Mouse (Mus musculus) midbrain, embryonic 12.5 days (tissue): Measurements from ENCODE around the gene Fhl4. TPM values are rescaled to one million over a fixed set of nuclear protein-coding genes. Genes with fewer than 3 reads are reported as not detected.
A peak's percentile ranks its signal among the peaks of the same experiment; 100 is the strongest.

Experiments
- ATAC-seq: fragments of 200-750 bp; cut with Nextera tagmentation; 2 replicates; pipeline ENCODE4 v1.8.0; 2017; ENCODE audit warnings: low read depth, moderate TSS enrichment, moderate library complexity; ENCODE audit not compliant: low FRiP score
- H3K27ac ChIP-seq: fragments of 300-500 bp; sonication (generic); replicated peaks from 2 replicates; pipeline ENCODE4 v1.5.1; 2016; ENCODE audit warnings: mild to moderate bottlenecking
- H3K27me3 ChIP-seq: fragments of 300-500 bp; sonication (generic); 2 replicates; pipeline ENCODE4 v1.6.1; 2016; ENCODE audit warnings: mild to moderate bottlenecking
- H3K36me3 ChIP-seq: fragments of 300-500 bp; sonication (generic); 2 replicates; pipeline ENCODE4 v1.6.1; 2016
- H3K4me1 ChIP-seq: fragments of 300-500 bp; sonication (generic); 2 replicates; pipeline ENCODE4 v1.6.1; 2016
- H3K4me2 ChIP-seq: fragments of 300-500 bp; sonication (generic); replicated peaks from 2 replicates; pipeline ENCODE4 v1.6.1; 2016; ENCODE audit warnings: mild to moderate bottlenecking, moderate library complexity
- H3K4me3 ChIP-seq: fragments of 300-500 bp; sonication (generic); 2 replicates; pipeline ENCODE4 v1.5.1; 2016; ENCODE audit warnings: mild to moderate bottlenecking
- H3K9ac ChIP-seq: fragments of 300-500 bp; sonication (generic); replicated peaks from 2 replicates; pipeline ENCODE4 v1.6.1; 2016; ENCODE audit warnings: mild to moderate bottlenecking, moderate library complexity
- H3K9me3 ChIP-seq: fragments of 300-500 bp; sonication (generic); 2 replicates; pipeline ENCODE4 v1.6.1; 2016; ENCODE audit warnings: mild to moderate bottlenecking
- WGBS: fragments of 180-500 bp; shearing (Covaris S2); methylation state at CpG from one replicate; pipeline ENCODE4 v1.1.7; 2016; 5-methylcytosine and 5-hydroxymethylcytosine counted together
- polyA plus RNA-seq: library from polyadenylated mRNA; unstranded; fragments of >200 nt; fragmentation: Nextera tagmentation; extraction: Ambion mirVana; gene quantifications from 2 replicates; pipeline ENCODE4 v1.2.1, GENCODE M21; 2016

Gene Fhl4
- polyA plus RNA-seq: 1.6 and 2.0 TPM in 2 replicates

DNA sequence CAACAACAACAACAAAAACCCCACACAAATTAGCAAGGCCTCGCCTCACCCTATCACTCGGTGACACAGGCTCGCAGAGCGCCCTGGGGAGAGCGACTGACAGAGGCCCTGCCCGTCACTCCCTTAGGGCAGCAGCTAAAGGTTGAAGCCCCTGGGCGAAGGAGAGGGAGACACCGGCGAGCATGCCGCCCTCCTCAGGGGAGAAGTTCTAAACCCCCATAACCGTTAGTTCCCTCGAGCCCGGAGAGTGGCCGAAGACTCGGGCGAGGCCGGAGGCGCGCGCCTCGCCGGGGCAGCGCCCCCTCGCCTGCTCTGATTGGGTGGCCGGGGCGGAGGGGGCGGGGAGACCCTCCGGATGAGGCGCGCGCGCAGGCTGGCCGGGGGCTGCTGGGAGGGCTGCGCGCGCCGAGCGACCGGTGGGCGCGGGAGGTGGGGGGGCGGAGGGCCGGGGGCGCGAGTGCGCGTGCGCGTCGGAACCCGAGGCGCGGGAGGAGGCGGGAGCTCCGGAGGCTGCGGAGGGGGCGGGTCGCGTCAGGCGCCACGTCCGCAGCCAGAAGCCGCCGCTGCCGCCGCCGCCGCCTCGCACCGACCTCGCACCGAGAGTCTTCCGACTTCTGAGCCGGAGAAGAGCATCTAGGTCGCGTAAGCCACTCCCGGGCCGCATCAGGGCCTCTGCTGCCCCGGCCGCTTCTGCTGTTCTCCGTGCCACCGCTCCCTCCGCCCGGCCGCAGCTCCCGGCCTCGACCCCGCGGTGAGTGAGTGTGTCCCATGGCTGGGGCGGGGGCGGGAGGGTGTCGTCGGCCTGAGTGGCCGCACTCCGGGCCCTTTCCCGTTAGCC lies at the start of gene Fhl4, which contains the start of gene Tmem263:
Fhl4 (minus strand) TSS at position 249 of the 838 bp plus-strand sequence.
Tmem263 (plus strand) TSS at position 381 of the 838 bp plus-strand sequence.
- WGBS: 0% methylated on average over 80 of the region's 96 CpGs
- H3K4me2 ChIP-seq: peak within 1 kb of the TSS; percentile 97
- H3K9me3 ChIP-seq: no peaks in the 10 kb centered on the region
- no peaks in the 10 kb centered on the region for H3K27me3 ChIP-seq
- H3K4me1 ChIP-seq: peaks cover 21% of the 10 kb centered on the region
- ATAC-seq: peak; percentile 96
- peak within 1 kb of the TSS; percentile 94 for H3K9ac ChIP-seq
- peak within 1 kb of the TSS; percentile 87 for H3K27ac ChIP-seq
- H3K36me3 ChIP-seq: no peaks in the 10 kb centered on the region
- peak within 1 kb of the TSS; percentile 92 for H3K4me3 ChIP-seq

DNA sequence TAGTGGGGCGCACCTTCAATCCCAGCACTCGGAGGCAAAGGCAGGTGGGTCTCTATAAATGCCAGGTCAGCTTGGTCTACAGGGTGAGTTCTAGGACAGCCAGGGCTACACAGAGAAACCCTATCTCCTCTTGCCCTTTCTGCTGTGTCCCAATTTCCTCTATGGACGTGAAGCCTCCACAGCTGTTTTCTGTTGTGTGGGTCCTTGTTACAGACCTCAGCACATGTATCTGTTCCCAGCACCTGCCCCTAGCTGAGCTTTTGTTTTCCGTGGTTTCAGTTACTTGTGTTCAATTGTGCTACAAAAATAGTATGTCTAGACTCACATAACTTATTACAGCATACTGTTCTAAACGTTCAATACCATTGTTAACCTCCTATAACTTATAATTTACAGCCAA lies 46.9 kb upstream of the Fhl4 start:
- H3K27ac ChIP-seq: no peak overlapping the region
- H3K36me3 ChIP-seq: peaks cover 25% of the 10 kb centered on the region
- no peaks in the 10 kb centered on the region for H3K27me3 ChIP-seq
- H3K4me1 ChIP-seq: no peaks in the 10 kb centered on the region
- WGBS: 87% methylated on average over 5 of the region's 5 CpGs
- ATAC-seq: no peak
- H3K9ac ChIP-seq: no peak overlapping the region
- no peak overlapping the region for H3K4me2 ChIP-seq
- no peak overlapping the region for H3K4me3 ChIP-seq
- no peaks in the 10 kb centered on the region for H3K9me3 ChIP-seq

DNA sequence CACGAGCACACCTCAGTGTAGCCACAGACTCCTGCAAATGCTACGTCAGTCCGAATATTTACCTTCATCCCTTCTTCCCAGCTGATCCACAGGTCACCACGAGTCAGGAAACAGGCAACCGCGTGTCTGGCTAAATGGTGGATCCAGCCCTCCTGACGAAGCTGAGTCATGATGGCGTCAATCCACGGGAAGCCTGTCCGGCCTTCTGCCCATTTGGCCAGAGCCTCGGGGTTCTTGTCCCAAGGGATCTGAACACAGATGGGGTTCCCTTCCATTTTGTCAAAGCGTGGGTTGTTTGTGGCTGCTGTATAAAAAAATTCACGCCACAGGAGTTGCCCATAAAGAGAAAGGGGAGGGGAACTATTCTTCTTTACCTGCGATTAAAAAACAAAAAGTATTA lies 44.0 kb upstream of the Fhl4 start:
- Histone ChIP-seq H3K4me3 (no peak overlapping the region), H3K9me3 (no peaks in the 10 kb centered on the region), H3K36me3 (peaks cover 48% of the 10 kb centered on the region), H3K4me1 (no peaks in the 10 kb centered on the region), H3K4me2 (no peak overlapping the region), H3K27me3 (no peaks in the 10 kb centered on the region), H3K9ac (no peak overlapping the region), H3K27ac (no peak overlapping the region)
- ATAC-seq: no peak
- WGBS: 92% methylated on average over 14 of the region's 14 CpGs

DNA sequence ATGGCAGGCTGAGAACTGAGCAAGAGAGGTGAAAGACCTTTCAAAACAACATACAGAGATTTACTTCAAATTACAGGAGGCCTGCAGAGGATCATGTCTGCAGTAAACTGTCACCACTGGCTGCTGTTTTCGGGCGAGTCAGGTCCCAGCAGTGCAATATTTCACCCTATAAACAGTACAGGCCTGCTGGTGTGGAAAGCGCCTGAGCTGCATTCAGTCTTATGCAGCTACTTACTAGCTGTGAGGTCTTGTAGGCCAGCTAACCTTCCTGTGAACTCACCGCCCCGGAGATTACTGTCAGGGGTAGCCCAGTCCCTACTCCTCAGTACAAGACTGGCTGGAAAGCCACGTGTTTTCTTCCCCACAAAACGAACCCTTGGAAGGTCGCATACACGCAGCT lies 39.2 kb upstream of the Fhl4 start:
- no peak for ATAC-seq
- no peak overlapping the region for H3K9ac ChIP-seq
- no peak overlapping the region for H3K27ac ChIP-seq
- no peaks in the 10 kb centered on the region for H3K9me3 ChIP-seq
- H3K4me1 ChIP-seq: no peaks in the 10 kb centered on the region
- H3K4me3 ChIP-seq: no peak overlapping the region
- H3K4me2 ChIP-seq: no peak overlapping the region
- 87% methylated on average over 9 of the region's 9 CpGs for WGBS
- peaks cover 36% of the 10 kb centered on the region; the same call in 1 of the 2 replicates for H3K36me3 ChIP-seq
- H3K27me3 ChIP-seq: no peaks in the 10 kb centered on the region

DNA sequence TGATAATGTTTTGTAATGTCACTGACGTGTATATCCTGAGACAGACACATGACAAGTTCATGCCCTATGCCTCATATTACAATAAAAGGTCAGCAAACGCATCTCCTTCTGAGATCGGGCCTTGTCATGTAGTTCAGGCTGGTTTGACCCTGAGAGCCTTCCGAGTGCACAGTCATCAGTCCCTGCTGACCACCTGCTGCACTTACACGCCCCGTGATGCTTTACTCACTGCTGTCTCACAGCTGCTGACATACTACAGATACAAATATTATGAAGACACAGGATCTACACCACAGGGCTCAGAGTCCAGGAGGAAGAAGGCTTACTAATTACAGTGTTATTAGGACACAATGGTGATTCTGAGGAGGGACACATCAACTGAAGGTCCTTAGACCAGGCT lies 34.3 kb upstream of the Fhl4 start:
- 90% methylated on average over 6 of the region's 6 CpGs for WGBS
- Histone ChIP-seq H3K4me2 (no peak overlapping the region), H3K9me3 (no peaks in the 10 kb centered on the region), H3K36me3 (peaks cover 16% of the 10 kb centered on the region), H3K27ac (no peak overlapping the region), H3K4me1 (no peaks in the 10 kb centered on the region), H3K27me3 (no peaks in the 10 kb centered on the region), H3K4me3 (no peak overlapping the region), H3K9ac (no peak overlapping the region)
- ATAC-seq: no peak

DNA sequence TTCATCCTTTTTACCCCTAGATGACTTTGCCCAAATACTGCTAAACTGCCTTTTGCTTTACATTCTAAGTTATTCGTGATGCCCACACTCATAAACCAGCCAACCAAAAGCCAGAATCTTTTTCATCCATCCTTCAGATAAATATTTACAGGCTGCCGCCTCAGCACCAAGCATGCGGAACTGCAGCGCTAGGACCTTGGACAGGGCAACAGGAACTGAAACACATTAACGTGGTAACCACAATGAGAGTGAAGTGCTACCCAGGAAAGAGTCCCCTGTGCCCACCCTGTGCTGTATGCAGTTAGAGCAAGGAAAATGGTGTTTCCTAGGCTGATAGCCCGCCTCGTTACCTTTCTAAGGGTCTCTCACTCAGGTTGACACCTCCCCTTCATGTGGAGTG lies 26.2 kb upstream of the Fhl4 start:
- peaks cover 16% of the 10 kb centered on the region for H3K36me3 ChIP-seq
- WGBS: 26% methylated on average over 7 of the region's 7 CpGs
- no peak overlapping the region for H3K27ac ChIP-seq
- H3K4me3 ChIP-seq: peak overlapping the region; percentile 61
- peak; percentile 16; the same call in 1 of the 2 replicates for ATAC-seq
- H3K9me3 ChIP-seq: no peaks in the 10 kb centered on the region
- H3K4me1 ChIP-seq: peaks cover 11% of the 10 kb centered on the region
- peak overlapping the region; percentile 71 for H3K4me2 ChIP-seq
- H3K9ac ChIP-seq: no peak overlapping the region
- H3K27me3 ChIP-seq: no peaks in the 10 kb centered on the region

DNA sequence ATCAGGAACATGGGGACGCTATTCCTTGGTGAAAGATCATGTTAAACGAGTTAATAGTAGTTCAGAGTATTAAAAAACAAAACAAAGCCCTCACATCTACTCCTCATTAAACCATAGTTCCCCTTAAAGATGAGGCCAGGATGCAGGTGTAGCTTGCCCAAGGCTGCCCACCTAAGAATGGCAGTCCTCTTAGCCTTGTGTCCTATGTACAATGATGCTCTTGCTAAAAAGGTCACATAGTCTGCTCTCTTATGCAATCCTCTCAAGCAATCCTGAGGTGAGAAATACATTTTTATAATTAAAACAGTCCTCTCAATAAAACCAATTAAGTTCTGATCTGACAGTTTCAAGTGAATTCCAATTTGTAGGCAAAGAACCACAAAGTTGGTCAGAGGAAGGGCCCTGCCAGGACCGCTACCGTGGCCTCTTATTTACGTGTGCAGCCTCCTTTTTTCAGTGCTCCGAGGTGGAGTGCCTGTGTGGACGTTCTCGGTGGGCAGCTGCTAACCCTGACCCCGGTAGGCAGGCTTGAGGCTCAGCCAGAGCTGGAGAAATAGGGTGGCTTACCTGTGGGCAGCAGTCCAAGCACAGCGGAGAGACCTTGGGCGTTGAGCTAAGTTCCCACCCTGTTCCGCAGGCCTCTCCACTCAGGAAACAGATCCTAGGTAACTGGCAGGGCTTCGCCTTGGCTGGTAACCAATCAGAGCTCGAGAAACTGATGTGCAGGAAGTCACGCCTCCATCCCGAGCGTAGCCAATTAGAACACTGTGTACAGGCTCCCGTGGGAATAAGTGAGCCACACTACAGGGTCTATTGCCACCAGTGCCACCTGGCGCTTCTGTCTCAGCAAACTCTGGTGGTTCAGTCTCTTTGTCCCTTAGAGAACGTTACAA lies 25.3 kb upstream of the Fhl4 start, which contains the start of gene Mterf2:
Mterf2 (minus strand) TSS at position 633 of the 893 bp plus-strand sequence.
- ATAC-seq: peak; percentile 99
- H3K4me3 ChIP-seq: peak within 1 kb of the TSS; percentile 61
- 7% methylated on average over 20 of the region's 20 CpGs for WGBS
- H3K27ac ChIP-seq: 0 out of 2 replicates have a peak within 1 kb of the TSS, but pooled peaks have one; percentile 8
- peaks cover 18% of the 10 kb centered on the region; the same call in 1 of the 2 replicates for H3K36me3 ChIP-seq
- no peaks in the 10 kb centered on the region for H3K9me3 ChIP-seq
- H3K9ac ChIP-seq: peak within 1 kb of the TSS; percentile 65
- H3K4me1 ChIP-seq: peaks cover 11% of the 10 kb centered on the region
- H3K4me2 ChIP-seq: peak within 1 kb of the TSS; percentile 71
- H3K27me3 ChIP-seq: no peaks in the 10 kb centered on the region

DNA sequence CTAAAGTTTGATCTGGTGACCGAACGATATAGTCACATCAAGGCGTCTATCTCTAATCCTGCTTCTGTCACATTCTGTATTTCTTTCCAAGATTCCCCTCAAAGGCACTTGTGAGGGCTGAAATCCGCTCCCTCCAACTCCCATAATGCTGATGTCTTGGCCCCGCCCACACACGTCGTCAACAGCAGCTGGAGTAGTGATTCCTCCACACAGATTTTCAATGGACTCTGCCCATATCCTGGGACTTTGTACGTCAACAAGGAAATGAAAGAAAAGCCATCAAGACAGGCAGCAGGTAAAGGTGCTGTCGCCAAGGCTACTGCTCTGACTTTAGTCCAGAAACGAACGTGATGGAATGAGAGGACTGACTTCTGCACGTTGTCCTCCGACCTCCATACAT lies 22.9 kb upstream of the Fhl4 start:
- H3K36me3 ChIP-seq: peaks cover 34% of the 10 kb centered on the region
- H3K27me3 ChIP-seq: no peaks in the 10 kb centered on the region
- no peaks in the 10 kb centered on the region for H3K9me3 ChIP-seq
- no peak overlapping the region for H3K27ac ChIP-seq
- H3K9ac ChIP-seq: no peak overlapping the region
- ATAC-seq: no peak
- H3K4me2 ChIP-seq: no peak overlapping the region
- H3K4me3 ChIP-seq: no peak overlapping the region
- H3K4me1 ChIP-seq: peaks cover 11% of the 10 kb centered on the region
- 90% methylated on average over 13 of the region's 13 CpGs for WGBS

DNA sequence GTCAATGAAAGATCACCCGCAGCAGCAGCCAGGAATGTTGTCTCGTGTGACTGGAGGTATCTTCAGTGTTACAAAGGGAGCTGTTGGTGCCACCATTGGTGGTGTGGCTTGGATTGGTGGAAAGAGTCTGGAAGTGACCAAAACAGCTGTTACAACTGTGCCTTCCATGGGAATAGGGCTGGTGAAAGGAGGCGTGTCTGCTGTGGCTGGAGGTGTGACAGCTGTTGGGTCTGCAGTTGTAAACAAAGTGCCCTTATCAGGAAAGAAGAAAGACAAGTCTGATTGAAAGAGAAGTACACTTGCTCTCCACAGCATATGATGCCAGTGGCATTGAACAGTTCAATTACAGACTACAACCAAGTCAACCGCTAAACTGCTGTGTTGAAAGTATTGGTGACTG lies 12.1 kb upstream of the Fhl4 start:
- H3K27me3 ChIP-seq: no peaks in the 10 kb centered on the region
- no peak overlapping the region for H3K4me2 ChIP-seq
- peaks cover 29% of the 10 kb centered on the region for H3K36me3 ChIP-seq
- H3K4me1 ChIP-seq: no peaks in the 10 kb centered on the region
- no peak overlapping the region for H3K9ac ChIP-seq
- no peak for ATAC-seq
- no peak overlapping the region for H3K4me3 ChIP-seq
- no peak overlapping the region for H3K27ac ChIP-seq
- WGBS: 88% methylated on average over 4 of the region's 4 CpGs
- H3K9me3 ChIP-seq: no peaks in the 10 kb centered on the region

DNA sequence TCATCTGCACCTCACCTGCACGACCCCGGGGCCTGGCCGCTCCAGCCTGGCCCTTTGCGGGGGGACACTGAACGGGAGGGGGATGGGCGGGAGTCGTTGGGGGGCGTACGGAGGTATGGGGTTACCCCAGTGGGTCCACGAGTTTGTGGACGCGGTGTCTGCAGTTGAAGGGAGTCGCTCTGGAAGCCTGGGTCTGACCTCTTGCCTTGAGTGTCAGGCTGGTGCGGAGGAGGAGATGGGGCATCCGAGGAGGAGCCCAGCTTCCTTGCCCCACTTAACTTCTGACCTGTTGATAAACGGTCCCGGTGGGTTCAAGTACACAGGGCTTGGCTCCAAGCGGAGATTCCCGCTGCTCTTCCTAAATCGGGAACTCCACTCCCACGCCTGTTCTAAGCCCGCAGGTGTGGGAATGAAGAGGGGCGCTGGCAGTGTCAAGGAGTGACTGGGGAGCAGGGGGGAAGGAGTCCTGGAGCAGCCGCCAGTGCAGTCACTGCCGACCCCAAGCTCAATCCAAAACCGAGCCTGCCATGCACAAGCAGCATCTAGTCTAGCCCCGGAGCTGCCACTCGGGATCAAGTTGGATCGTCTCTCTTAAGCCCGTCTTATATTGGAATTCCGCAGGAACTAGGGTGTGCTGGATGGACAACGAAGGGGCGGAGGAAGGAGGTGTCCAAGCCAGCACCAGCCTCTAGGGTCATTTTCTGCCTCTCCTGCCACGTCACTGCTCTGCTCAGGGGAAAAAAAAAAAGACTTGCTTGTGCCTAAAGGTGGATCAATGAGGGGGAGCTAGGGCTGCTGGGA lies 990 bp upstream of the Fhl4 start:
- ATAC-seq: peak; percentile 32

DNA sequence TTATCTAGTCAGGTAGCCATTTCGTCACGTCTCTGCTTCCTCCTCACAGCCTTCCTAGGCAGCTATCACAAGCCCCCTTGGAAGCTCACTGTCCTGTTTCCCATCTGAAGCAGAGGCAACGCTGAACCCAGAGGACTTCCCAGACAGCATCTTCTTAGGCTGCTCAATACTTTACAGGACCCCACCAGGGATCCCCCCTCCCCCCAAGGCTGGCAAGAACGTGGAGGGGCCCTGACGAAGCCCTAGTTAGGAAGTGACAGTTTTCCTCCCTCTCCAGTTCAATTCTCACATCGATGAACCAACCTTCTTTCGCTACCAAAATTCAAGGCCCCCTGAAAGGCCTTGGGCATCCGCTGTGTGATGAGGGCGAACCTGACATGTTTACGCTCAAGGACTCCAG lies 454 bp downstream of the Fhl4 start:
- Histone ChIP-seq H3K4me2 (peak overlapping the region; percentile 97), H3K36me3 (no peaks in the 10 kb centered on the region), H3K9ac (peak overlapping the region; percentile 85), H3K4me3 (peak overlapping the region; percentile 92), H3K4me1 (peaks cover 21% of the 10 kb centered on the region), H3K9me3 (no peaks in the 10 kb centered on the region), H3K27me3 (no peaks in the 10 kb centered on the region), H3K27ac (peak overlapping the region; percentile 87)
- ATAC-seq: peak; percentile 48
- 1% methylated on average over 10 of the region's 10 CpGs for whole genome bisulfite sequencing

More for the DNA sequence above, 990 bp upstream of the Fhl4 start:
- under 1% methylated on average over 34 of the region's 34 CpGs for WGBS
- Histone ChIP-seq H3K4me1 (peaks cover 21% of the 10 kb centered on the region), H3K27ac (peak overlapping the region; percentile 80), H3K9me3 (no peaks in the 10 kb centered on the region), H3K36me3 (no peaks in the 10 kb centered on the region), H3K4me3 (peak overlapping the region; percentile 92), H3K27me3 (no peaks in the 10 kb centered on the region), H3K9ac (peak overlapping the region; percentile 94), H3K4me2 (peak overlapping the region; percentile 97)
